Mouse (Mus musculus) bone marrow macrophage, adult 2 months (primary cell): ENCODE data around the gene AW822073.

Source experiments
- CTCF ChIP-seq: IDR thresholded peaks from 2 replicates; pipeline ENCODE4 v1.5.1; 2012; ENCODE audit warnings: low read depth, mild to moderate bottlenecking, low read length, moderate library complexity
- POLR2A ChIP-seq: IDR thresholded peaks from 2 replicates; pipeline ENCODE4 v1.6.1; 2012; ENCODE audit warnings: mild to moderate bottlenecking, low read depth, low read length, borderline replicate concordance

DNA sequence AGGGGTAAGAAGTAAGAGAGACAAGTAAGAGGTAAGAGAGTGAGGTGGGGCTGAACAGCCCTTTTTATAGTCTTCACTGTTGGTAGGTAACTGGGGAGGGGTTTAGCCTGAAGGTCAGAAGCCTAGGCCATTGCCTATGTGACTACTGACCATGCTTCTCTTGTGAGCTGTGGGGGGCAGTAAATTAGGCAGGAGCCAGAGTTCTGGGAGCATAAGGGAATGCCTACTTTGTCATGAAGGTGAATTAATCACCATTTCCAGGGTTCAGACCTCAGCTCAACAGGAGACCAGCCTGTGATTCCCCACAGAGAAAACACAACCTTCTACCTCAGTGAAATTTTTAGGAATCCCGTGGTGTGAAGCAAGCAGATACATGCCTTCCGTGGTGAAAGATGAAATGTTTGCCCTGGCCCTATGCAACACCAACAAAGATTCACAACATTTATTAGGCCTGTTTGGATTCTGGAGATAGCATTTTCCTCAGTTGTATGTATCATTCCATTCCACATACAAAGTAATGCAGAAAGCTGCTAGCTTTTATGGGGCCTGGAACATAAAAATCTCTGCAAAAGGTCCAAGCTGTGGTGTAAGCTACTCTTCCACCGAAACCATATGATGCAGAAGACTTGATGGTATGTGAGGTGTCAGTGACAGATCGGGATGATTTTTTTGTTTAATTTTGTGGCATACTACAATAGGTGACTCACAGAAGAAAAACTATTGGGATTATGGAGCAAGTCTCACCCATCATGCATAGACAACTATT lies 17.9 kb downstream of the AW822073 start:
- TF ChIP-seq CTCF, result no peak
- no peak for TF ChIP-seq POLR2A
